Mouse (Mus musculus): ENCODE results near the gene Cldn34b2. TPM values are rescaled to one million over a fixed set of nuclear protein-coding genes. Genes with fewer than 3 reads are reported as not detected.
"Not testable (repeated sequence)": the region's sequence is repeated elsewhere in the genome, so short reads cannot be mapped to it uniquely, and the experiment has no call there.

Cldn34b2 gene
- polyA plus RNA-seq (2017; shearing (Covaris generic)), result not detected

DNA sequence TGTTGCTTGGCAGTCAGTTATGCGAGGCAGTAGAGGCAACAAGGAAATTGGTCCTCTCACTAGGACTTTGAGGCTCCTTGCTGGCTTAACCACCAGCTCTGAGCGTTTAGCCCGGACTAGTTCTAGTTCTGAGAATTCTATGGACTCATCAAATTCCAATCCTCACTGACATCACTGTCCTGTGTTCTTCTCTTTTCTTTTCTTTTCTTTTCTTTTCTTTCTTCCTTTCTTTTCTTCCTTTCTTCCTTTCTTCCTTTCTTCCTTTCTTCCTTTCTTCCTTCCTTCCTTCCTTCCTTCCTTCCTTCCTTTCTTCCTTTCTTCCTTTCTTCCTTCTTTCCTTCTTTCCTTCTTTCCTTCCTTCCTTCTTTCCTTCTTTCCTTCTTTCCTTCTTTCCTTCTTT is at the start of gene Cldn34b2:
Cldn34b2 (minus strand) TSS at position 101 of the 400 bp plus-strand sequence.
- not testable (repeated sequence) for ATAC-seq

DNA sequence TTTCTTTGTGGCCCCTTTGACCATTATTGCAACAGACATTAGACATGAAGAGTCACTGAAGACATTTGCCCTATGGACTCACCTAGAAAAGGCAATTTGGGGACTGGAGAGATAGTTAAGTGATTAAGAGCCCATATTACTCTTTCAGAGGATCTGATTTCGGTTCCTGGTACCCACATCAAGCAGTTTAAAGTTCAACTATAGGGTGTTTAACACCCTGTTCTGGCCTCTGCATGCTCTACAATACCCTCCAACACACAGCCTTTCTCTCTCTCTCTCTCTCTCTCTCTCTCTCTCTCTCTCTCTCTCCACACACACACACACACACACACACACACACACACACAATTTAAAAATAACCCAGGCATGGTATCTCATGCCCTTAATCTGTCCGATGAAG is 49.4 kb upstream of the Cldn34b2 start:
- no peak for ATAC-seq

DNA sequence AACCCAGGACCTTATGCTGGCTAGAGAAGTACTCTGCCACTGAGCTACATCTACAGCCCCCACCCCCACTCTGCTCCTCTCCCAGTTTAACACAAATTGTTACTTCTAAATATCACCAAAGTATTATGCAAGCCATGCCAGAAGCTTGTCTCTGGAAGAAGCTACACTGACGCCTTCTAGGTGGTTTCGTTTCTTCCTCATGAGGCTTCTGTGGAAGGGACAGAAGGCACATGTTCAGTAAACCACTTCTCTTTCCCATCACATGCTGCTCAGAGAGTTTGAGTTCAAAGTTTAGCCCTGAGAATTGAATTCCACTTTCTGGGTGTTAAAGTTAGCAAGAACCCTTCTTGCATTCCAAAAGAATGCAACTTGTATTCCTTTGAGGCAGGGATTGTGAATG is 49.0 kb upstream of the Cldn34b2 start:
- no peak for ATAC-seq

DNA sequence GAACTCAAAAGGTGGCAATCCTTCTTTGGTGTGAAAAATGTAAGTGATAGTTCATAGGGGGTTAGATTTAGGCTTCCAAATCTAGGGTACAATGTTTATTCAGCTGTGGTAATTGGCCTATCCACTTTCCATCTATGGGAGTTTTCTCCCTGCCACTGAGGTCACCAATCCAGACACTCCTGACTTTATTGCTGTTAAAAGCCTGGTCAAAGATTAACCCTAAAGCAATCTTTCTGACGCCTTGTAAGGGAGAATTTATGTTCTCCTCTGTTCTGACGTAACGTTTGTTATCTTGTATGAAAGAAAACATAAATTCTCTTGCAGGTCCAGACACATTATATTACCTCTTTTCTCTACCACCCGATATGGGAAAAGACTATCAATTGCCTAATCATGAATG is 47.4 kb upstream of the Cldn34b2 start:
- no peak for ATAC-seq

DNA sequence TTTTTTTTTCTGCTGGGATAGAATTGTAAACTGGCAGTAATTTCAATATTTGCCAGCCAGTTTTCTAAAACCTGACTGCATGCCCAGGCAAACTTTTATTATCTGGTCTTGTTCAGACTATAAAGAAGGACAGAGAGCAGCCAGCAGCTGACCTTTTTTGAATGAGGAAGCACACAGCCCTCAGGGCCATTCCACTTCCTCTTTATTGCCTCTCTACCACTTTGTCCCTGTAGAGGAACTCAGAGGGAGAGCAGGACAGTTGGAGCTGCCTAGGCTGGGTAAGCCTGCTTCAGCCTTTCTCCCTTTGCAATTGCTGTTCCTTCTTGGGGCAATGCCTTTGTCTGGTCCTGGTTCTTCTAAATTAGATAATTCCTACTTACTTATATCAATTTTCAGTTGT is 44.1 kb upstream of the Cldn34b2 start:
- no peak for ATAC-seq

DNA sequence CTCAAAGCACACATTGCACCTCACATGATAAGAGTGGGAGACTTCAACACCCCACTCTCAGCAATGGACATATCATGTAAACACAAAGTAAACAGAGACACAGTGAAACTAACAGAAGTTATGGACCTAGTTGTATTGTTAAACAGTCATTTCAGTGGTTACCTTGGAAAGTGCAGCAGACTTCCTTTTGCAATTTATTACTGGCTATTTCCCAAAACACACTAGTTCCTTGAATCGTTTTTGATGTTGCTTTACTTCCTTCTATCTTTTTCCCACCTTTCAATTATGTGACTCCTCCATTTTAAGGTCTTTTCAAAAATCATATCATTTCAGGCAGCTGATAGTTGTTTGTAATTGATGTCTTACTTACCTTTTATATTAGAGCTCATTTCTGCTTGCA is 43.5 kb upstream of the Cldn34b2 start:
- no peak for ATAC-seq

DNA sequence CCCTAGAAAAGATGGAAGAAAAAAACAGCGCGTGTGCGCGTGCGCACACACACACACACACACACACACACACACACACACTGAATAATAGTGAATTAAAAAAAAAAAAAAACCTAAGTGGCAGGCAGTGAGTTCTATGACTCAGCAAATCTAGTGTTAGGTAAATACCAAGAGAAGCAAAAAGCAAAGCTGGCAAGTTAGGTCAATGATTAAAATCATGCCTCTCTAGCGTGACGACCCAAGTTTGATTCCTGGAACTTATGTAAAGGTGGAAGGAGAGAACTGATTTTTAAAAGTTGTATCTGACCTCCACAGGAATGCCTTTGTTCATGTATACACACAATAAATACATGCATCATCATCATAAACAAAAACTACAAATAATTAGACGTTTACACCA is 41.7 kb upstream of the Cldn34b2 start:
- ATAC-seq, result no peak

DNA sequence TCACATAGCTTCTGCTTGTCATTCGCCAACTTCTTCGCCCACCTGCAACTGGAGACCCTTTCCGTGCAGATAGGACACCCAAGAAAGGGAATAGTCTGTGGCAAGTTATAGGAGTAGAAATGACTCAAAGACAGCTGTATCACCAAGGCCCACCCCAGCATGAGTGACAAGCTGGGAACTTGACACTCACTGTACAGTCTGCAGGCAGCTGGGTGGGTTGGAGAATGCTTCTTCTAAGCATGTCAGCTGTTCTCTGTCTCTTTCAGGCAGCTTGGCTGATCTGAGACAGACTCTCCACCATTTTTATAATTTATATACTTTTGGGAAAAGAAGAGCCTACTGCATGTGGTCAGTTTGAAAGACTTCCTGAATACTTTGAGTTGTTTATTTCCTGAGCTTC is 39.5 kb upstream of the Cldn34b2 start:
- no peak for ATAC-seq

DNA sequence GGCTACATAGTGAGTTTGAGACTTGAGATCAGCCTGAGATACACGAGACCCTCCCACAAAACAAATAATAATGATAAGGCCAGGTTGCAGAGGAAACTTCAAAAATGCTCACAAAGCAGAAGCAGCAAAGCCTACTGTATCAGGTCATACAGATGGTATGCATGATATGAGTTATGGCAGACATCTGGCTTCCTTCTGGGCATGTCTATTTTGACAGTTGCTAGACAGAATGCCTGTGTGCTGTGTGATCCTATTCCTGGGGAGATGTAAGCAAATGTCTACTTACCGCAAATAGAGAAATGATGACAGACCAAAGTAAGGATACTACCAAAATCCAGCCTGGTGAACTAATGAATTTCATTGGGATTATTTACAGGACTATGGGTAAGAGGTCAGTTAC is 38.1 kb upstream of the Cldn34b2 start:
- ATAC-seq, result no peak

DNA sequence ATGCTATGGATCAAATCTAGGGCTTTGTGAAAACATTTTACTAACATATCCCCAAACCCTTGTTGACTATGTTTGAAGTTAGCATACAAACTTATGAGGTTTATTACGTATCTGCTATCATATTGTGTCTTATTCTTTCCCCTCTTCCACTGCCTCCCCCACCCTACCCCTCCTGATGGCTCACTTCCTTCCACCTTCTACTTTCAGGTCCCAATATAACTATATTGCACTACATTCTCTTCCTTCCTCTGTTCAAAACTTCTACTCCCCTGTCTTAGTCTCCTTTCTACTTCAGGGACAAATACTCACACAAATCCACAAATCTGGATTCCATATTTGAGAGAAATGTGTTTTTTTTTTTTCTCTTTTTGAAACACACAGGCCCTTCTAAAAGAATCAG is 35.3 kb upstream of the Cldn34b2 start:
- no peak for ATAC-seq

DNA sequence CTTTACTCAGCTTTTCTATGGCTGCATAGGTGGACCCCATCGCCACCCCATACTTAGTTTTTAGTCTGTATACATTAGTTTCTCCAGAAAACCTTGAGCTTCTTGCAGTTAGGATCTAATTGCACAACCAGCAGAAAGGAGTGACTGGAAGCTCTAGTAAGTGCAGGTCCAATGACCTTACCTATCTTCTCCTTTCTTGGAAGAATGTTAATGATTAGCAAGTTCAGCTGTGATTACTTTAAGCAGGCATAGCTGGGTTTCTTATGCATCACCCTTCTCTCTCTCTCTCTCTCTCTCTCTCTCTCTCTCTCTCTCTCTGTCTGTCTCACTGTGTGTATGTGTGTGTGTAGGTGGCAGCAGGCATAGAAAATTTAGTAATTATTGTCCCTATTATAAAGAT is 23.7 kb upstream of the Cldn34b2 start:
- no peak for ATAC-seq

DNA sequence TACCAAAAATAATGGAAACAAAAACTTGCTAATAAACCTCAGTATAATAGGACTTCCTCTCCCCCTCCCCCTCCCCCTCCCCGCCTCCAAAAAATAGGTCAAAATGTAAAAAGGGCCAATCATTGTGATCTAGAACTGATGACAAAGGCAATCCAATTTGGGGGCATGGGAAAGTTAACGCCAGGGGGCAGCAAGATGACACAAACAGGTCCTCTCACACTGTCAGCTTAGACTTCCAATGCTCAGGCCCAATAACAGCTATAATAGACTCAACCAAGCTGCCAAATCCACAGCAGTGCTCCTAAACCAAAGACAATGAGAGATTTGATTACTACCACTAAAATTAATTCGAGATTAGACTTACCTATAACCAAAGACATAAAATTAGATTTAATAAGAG is 16.5 kb upstream of the Cldn34b2 start:
- ATAC-seq, result peak; percentile 77

DNA sequence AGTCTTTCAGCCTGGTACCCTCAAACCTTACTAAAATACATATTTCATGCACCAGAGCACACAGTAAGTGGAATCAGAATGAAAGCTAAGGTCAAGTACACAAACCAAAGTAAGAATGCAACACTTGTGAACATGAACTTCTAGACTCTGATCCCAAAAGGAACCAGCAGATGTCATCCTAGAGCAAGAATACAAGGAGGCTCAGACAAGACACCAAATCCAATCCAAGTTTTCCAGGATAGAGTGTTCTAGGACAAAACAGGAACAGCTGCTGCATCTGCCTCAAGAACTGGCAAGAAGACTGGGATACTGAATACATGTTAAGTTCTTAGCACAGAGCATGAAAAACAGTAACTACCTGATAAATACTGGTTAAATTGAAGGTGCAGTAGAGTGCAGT is 30.2 kb downstream of the Cldn34b2 start:
- ATAC-seq, result no peak

DNA sequence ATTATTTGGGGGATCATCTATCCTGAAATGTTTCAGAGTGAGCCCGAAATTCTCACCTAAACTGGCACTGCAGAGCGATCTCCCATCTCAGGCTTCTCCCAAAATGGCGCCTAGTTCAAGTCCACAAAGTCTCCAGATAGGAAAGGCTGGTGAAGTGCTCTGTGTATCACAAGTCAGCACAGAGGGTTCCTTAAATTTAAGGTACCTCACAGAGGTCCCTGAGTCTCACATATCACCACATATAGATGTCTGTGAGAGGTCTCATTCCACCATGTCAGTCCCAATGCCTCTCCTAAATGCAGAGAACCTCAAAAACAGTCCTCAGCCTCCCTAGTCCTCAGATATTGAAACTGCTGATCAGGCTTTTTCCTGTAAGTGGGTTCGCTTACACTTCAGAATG is 34.6 kb downstream of the Cldn34b2 start, which contains the start of gene Magea2:
Magea2 (minus strand) TSS at position 101 of the 400 bp plus-strand sequence.
- ATAC-seq, result not testable (repeated sequence)

DNA sequence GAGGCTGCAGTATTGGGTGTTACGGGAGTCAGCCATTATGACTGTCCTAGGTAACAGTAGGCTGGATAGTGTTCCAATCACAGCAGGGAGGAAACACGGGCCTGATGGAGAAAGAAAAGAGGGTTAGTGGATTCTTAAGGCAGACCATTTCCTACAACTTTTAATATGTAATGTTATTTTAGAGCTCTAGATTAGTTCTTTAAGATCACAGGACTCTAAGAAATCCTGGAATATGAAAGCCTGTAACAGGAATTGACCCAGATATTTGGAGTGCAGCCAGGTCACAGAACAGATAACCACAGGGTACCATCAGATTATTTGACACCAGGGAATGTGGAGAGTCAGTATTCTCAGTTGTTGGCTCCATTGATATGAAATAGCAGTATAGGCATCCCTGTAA is 38.5 kb downstream of the Cldn34b2 start, which contains the start of gene Magea1:
Magea1 (minus strand) TSS at position 101 of the 400 bp plus-strand sequence.
- not testable (repeated sequence) for ATAC-seq

Other genes starting within 250 kb of the Cldn34b2 start
- not detected for gene Cldn34b1, start 238.1 kb downstream of the Cldn34b2 start, polyA plus RNA-seq (2017; shearing (Covaris generic))
- gene Magea6, start 192.4 kb downstream of the Cldn34b2 start, polyA plus RNA-seq (2017; shearing (Covaris generic)), result not detected
- not detected for gene Magea3, start 178.9 kb downstream of the Cldn34b2 start, polyA plus RNA-seq (2017; shearing (Covaris generic))
- gene Magea8, start 132.6 kb downstream of the Cldn34b2 start, polyA plus RNA-seq (2017; shearing (Covaris generic)), result not detected
- gene Magea5, start 65.3 kb downstream of the Cldn34b2 start, polyA plus RNA-seq (2017; shearing (Covaris generic)), result not detected
- gene Magea1, start 38.6 kb downstream of the Cldn34b2 start, polyA plus RNA-seq (2017; shearing (Covaris generic)), result not detected
- gene Magea2, start 34.7 kb downstream of the Cldn34b2 start, polyA plus RNA-seq (2017; shearing (Covaris generic)), result not detected
- 100 to 1,000 TPM; 437 to 594 (median 552) TPM for gene Sat1, start 88.0 kb upstream of the Cldn34b2 start, polyA plus RNA-seq (2017; shearing (Covaris generic))
- gene Acot9, start 134.0 kb upstream of the Cldn34b2 start, polyA plus RNA-seq (2017; shearing (Covaris generic)), result 100 to 1,000 TPM in 1 of 3 experiments, 10 to 100 TPM in 2; 78.8 to 118 (median 84.3) TPM
- gene Prdx4, start 212.3 kb upstream of the Cldn34b2 start, polyA plus RNA-seq (2017; shearing (Covaris generic)), result 10 to 100 TPM; 36.4 to 76.0 (median 40.0) TPM

All from inflammation-experienced regulatory T-cells, adult 6 months (primary cell).